Mouse (Mus musculus) heart, postnatal 25 days (tissue): ENCODE results near the gene Cflar. TPM values are rescaled to one million over a fixed set of nuclear protein-coding genes. Genes with fewer than 3 reads are reported as not detected.

Experiments used
- DNase-seq: peaks from one replicate; pipeline ENCODE4 v3.0.0; 2022; ENCODE audit warnings: low spot score
- intact Hi-C: fragments of 180-260 bp; cut with DNase I; formaldehyde crosslinking; loops from one replicate; pipeline ENCODE4 v1.15.1; 2025
- total RNA-seq, 2 experiments: library from RNA; stranded (reverse); gene quantifications; 2 replicates each; pipeline ENCODE4 v1.2.3; 2021

Gene Cflar
- total RNA-seq, 2 experiments from 2014 or later = 52.1 to 59.3 TPM

DNA sequence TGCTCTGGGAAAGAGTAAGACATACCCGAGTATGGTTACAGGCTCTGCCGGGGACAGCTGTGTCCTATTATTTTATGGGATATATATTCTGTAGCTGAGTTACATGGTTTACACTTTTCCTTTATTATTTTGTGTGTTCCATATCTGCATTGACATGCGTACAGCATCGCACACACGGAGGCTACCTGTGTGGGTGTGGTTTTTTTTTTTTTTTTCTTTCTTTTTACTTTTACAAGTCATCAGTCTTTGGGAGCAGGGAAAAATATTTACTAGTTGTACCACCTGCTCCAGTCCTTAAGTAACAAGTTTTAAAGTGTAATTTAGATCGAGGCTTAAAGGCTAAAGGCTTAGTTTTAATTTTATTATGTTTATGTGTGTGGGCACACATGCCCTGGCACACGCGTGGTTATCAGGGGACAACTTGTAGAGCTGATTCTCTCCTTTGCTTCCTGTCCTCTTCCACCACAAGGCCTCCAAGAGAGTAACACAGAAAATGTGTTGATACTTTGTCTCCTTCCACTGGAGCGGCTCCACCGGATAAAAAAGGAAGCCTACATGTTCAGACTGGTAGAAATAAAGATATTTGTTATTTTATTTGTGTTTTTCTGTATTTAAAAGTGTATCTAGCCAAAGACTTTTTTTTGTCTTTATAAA, 470 bp upstream of the Cflar start:
- intact Hi-C loops = loop anchor here (1.0 kb wide), 1 partner anchor 59 kb away; no protein-coding TSS in a partner anchor
- no peak for DNase-seq

DNA sequence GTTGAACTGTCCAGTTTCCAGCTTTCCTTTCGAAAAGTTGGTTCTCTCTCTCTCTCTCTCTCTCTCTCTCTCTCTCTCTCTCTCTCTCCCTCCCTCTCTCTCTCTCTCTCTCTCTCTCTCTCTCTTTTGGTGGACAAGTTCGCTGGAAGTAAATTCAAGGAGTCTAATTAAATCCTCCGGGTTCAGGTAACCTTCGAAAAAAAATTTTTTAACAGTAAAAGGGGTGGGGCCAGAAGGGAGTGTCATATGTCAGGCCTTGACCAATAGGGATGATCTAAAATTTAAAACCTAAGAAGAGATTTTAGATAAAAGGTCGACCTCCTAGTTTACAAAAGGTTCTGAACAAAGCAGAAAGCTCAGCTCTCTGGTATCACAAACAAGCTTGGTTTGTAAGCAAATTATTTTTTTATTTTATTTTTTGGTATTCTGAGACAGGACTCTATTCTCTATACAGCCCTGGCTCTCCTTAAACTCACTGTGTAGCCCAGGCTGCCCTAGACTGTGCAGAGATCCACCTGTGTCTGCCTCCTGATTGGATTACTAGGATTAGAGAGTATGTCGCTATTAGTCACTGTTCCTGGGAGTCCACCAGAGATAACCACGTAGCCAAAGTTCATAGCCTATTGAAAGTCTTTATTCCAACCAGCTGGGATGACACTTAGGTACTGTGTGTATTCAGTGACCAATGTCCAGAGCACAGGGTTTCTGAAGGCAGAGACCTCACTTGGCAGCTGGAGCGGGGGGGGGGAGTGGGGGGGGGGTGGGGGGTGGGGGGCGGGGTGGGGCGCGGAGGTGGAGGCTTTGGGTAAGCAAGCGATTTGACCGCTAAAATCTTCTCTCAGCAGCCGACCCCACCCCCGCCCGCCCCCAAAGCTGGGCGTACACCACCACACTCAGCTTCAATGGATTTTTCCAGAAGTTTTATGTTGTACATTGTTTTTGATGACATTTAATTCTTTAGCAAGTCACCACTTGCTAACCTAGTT, 1.1 kb downstream of the Cflar start:
- peak; percentile 30 for DNase-seq
- intact Hi-C loops = no loop called here

DNA sequence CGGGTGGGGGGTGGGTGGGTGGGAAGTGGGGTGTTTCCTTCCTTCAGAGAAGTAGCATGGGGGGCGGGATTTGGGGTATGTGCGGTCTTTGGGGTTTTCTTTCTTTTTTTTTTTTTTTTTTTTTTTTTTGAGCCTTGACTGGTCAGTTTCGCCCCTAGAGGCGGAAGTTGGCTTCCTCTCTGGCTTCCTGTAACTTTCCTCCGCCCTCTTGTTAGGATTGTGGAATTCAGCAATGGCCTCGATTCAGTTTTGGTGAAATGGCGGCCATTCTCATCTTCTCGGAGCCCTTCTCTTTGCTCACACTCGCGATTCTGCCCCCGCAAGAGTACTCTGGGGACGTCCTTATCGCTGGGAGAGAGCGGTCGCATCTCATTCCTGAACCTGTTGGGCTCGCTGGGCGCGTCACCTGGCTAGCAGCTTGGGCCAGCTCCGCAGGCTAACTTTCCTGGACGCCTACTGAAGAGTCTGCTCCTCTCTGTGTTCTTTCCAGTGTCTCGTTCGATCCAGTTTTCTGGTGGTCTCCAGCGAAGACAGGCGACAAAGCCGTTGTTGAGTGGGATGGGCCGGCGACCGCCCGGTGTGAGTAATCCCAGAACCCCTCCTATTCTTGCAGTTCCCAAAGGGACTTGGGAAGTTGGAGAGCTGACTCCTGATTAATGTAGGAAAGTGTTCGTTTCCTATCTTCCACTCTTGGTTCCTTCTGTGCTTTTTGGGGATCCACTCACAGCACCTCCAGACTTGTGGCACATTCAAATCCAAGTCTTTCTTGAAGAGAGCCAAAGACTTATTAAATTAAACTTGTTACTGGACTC, 2.0 kb downstream of the Cflar start:
- intact Hi-C loops = no loop called here
- DNase-seq = peak; percentile 35

DNA sequence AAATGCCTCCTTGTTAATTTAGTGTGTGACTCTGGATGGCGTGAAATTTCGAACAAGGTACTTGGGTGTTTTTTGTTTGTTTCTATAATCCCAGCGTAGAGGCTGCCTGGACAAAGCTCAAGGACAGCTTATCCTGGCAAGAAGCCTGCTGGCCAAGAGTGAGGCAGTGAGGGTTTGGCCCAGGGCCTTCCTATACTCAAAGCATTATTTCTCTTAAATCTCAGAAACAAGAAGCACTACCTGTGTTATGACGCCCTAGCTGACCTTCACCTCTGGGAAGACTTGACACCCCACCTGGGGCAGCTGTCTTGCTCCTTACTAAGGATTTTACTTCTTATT, 2.6 kb downstream of the Cflar start:
- peak; percentile 61 for DNase-seq

DNA sequence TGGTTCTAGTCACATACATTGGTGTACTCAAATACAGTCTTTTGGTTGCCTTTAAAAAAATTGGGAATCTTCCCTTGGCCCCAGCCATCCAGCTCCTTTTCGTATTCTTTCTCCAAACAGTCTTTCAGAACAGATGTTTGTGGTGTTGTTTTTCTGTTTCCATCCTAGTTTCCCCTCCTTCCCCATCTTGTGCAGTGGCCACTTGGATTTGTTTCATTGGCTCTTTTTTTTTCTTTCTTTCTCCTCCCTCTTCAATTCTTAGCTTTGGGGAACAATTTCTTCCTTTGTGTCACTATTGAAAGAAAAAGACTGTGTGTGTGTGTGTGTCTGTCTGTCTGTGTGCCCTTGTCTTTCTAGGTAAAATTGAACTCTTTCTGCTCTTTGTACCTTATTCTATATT, 3.1 kb downstream of the Cflar start:
- no peak for DNase-seq
- intact Hi-C loops = no loop called here

More for the DNA sequence above, 2.6 kb downstream of the Cflar start:
- intact Hi-C loops = no loop called here

DNA sequence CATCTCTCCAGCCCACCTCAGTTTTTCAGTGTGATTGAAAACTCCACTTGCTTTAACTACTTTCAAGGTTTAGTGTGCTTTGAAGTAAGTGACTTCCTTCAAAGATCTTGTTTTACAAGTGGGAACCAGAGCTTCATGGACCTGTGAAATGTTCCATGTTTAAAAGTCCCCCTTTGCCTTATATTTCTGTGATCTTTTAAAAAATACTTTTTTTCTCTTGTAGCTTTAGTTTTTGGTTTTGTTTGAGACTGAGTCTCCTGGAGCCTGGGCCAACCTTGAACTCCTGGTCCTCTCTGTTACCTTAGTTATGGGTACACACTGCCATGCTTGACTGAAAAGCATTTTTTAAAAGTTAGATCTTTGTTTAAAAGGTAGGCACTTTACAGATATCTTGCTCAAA, 4.2 kb downstream of the Cflar start:
- intact Hi-C loops = no loop called here
- no peak for DNase-seq

DNA sequence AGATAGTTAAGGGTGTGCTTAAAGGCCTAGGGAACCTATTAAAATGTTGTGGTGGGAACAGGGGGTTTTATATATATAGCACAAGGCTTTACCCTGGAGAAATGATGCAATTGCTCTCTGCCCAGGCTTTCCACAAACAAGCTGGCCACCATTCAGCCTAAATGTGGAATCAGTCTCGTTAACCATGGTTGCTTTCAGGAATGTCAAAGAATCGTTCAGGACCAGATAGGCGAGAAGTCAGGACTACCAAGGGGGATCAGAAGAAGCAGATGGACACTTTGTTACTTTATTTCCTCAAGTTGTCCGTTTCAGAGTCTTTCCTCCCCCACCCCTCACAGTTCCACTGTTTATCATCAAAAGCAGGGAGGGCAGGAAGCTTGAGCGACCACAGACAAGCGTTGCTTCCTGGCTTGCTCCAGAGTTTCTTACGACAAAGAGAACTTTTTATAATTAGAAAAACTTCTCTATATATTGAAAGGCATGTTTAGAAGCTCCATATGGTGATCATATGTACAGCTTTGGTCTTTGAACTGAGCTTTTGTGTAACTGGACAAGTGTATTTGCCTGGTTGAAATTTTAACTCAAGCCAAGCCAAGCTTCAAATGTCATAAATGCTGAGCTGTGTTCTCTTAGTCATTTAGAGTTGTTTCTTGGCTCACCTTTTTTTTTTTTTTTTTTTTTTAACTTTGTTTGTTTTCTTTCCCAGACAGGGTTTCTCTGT, 5.0 kb downstream of the Cflar start:
- intact Hi-C loops = no loop called here
- no peak for DNase-seq

DNA sequence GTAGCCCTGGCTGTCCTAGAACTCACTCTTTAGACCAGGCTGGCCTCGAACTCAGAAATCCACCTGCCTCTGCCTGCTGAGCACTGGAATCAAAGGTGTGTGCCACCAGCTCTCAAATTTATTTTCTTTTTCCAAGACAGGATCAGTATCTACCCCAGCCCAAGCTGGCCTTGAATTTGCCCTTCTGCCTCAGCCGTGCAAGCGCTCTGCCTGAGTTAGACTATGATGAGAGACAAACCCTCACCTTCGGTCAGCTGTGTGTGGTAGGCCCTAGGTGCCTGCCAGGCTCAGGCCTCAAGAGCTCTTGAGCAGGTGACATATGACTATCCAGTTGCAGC, 5.5 kb downstream of the Cflar start:
- intact Hi-C loops = no loop called here
- no peak for DNase-seq

DNA sequence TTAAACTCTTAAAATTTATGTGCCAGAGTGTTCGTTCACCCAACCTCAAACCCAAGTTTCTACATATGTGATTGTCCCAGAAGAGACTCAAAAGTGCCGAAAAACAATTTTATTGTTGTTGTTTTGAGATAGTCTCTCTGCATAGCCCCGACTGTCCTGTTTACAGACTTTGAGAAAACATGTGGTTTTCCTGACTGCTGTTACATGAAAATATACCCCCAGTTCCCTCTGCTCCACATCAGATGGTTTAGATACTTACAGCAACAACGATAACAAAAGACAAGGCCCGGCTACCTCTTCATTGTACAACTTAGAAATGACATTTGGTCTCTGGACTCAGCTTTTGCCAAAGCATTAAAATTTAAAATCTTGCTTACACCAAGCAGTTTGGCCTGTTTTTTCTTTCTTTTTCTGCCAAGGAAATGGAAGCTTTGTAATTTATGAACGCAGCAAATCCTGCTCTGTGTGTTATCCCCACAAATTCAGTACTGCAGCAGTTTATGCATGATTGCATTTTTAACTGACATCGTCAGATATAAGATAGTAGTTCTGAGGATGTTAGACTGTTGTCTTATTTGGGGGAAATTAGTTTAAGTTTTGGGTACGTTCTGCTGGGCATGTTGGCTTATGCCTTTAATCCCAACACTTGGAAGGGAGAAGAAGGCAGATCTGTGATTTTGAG, 6.4 kb downstream of the Cflar start:
- no peak for DNase-seq
- intact Hi-C loops = no loop called here

DNA sequence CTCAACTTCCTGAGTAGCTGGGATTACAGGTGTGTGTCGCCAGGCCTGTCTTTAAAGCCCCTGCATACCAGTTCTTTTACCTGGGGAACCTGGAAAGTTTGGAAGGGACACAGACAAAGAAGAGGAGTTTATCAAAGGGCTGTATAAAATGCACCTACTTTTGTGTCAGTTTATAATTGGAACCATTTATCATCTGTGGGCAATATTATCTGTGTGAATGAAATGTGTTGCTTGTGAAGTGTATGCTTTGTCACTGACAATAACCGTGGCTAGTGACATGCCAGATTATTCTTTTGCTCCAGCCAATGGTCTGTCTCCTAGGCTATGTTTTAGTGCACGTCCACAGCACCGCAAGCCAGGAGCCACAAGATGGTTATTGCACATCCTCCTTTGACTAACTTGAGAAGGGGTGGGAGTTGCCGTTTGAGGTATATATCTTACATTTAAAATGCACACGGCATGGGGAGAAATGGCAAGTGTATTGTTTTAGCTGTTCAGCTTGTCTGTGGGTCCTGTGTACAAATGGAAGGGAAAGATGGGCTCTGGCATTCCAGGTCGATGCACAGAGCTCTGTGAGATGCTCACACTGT, 8.1 kb downstream of the Cflar start:
- intact Hi-C loops = no loop called here

DNA sequence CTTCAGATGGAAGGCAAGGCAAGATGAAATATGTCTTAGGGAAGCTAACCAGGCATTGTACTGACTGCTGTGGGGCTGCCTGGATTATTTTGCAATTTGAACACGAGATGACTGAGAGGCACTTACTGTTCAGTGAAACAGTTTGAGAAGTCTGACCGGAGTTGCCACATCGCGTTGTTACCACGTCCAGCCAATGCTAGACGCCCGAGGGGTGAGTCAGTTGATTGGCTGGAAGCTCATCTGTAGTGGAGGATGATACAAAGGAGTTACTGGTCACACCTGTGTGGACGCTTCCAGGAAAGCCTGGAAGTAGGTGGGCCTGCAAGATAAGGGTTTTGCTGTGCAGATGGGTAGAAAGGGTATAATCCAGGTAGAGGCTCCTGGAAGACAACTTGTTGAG, 8.8 kb downstream of the Cflar start:
- intact Hi-C loops = no loop called here
- no peak for DNase-seq

More for the DNA sequence above, 8.1 kb downstream of the Cflar start:
- no peak for DNase-seq

DNA sequence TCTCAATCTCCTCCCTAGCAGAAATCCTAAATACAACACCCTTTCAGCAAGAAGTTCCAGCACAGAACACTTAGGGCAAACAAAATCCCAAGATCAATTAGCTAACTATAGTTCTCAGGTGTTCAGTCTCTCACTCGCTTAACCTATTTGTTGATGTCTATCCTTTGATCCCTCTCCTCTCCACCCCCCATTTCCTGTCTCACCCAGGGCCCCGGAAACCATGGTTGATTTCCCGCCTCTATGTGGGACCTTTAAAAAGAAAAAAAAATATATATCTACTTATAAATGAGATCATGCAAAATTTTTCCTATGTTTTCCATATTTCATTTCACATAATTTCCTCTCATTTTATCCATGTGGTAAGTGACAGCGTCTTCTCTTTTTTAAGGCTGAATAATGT, 9.7 kb downstream of the Cflar start:
- no peak for DNase-seq
- intact Hi-C loops = no loop called here

DNA sequence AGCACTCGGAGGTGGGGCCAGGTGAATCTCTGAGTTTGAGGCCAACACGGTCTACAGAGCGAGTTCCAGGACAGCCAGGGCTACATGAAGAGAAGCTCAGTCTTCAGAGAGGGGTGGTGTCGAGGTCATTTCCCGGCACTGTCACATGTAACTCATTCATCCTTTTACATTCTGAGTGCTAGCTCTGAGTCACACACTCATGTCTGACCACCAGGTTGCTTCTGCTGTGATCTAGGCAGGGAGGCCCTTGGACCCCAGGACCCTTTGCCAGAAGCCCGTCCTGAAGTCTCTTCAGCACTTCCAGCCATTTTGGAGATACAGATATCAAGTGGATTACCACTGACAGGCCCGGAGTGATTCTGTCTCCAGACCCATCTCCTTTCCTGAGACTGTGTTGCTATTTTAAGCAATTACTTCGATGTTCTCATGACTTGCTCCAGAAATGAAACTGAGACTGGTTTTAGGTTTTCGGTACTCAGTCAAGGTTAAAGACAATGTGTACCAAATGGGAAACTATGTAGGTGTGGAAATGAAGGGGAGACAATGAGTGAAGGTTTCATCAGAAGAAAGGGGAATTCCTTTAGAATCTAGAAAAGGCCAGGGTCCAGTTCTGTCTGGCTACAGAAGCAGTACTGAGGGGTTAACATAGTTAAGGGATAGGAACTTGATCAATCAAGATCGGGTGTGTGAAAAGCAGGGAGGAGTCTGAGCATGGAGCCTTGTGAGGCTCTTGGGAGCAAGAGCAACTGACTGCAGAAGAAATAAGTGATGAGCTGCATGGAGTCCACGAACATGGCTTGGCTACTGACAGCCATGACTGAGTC, 11.0 kb downstream of the Cflar start:
- intact Hi-C loops = no loop called here
- DNase-seq = no peak

DNA sequence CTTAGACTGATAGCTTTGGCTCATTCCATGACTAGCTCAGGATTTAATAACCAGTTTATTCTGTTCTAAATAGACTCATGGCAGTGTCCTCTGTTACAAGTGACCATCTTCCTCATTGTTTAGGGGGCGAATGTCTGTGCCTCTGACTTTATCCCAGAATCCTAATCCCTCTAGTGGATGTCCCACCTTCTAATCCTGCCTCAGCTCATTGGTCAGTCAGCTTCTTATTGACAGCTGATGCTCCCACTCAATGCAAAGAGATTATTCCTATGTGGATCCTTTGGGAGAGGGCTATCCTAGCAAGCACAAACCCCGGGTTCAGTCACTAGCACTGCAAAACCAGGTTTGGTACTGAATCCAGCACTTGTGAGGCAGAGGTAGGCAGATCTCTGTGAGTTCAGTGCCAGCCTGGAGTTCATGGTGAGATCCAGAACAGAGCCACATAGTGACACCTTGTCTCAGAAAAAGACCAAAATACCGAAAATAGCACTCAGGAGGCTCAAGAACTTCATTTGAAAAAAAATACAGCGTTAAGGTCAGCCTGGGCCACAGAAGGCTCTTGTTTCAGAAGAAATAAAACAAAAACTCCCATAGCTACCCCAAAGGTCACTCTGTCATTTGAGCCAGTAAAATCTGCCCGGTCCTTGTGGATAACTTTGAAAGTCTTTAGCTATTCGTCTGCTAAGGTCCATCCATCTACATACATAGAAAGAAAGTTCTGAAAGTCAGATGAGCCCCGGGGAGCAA, 11.9 kb downstream of the Cflar start:
- DNase-seq = no peak
- intact Hi-C loops = no loop called here

DNA sequence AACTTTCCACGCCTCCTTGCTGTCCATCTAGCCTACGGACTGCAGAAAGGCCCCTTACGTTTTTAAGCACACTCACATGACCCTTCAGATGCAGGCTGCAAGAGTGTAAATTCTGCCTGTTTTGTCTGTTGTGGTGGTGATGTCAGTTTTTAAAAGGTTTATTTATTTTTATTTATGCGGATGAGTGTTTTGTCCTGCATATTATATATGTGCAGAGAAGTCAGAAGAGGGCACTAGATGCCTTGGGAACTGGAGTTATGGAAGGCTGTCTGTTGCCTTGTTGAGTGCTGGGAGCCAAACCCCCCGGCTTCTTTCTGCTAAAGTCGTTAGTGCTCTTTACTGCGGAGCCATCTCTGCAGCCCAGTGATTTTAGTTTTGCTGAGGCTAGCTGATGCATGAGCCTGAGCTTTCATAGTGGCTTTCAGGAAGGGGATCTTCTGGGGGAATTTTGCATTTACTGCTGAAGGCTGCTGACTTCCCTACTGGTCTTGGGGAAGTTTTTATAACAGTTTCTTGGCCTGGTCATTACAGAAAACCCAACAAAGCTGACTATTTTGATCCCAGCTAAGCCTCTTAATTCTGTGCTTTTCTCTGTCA, 12.6 kb downstream of the Cflar start:
- intact Hi-C loops = no loop called here
- DNase-seq = no peak

DNA sequence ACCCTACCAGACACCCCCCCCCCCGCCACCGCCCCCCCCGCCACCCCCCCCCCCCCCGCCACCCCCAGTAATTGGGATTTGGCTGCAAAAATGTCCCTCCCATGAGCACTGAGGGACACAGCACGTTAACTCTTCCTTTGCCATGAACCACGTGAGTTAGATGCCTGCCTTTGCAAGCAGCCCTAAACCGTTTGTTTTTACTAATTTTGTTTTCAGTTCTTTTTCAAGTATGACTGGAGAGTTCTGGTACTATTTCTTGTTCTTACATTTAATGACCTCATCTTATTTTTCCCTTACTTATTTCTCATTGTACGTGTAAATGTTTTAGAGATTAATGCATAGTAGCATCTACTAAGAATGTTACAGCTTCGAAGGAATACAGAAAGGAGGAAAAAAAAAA, 13.2 kb downstream of the Cflar start:
- no peak for DNase-seq
- intact Hi-C loops = no loop called here

DNA sequence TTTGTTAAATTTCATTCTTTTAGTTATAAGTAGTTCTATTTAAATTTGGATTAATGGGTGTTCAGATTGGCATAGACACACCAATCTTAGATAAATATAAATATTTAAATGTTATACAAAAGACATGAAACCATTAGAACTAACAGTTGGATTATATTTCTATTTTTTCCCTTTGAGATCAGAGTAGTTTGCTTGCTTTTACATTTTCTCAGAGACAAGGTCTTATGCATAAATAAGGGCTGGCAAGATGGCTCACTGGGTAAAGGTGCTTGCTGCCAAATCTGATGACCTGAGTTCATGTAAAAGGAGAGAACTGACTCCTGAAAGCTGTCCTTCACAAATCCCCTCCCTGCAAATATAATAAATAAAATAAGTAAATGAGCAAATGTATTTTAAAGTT, 13.8 kb downstream of the Cflar start:
- no peak for DNase-seq
- intact Hi-C loops = no loop called here
